Mouse (Mus musculus) ES-Bruce4 (cell line): ENCODE measurements at regions not wholly inside any gene's neighbourhood (a gene's known extent, or its start where the extent isn't known, plus 50 kb on each side); places are given as distances from the start of the nearest gene placed in this dataset.

Experiments
- CTCF ChIP-seq: IDR thresholded peaks from one replicate; pipeline ENCODE4 v1.8.1; 2011; ENCODE audit warnings: low read depth, low read length
- POLR2A ChIP-seq: IDR thresholded peaks from one replicate; pipeline ENCODE4 v1.8.1; 2011; ENCODE audit warnings: low read length; ENCODE audit not compliant: insufficient read depth

DNA sequence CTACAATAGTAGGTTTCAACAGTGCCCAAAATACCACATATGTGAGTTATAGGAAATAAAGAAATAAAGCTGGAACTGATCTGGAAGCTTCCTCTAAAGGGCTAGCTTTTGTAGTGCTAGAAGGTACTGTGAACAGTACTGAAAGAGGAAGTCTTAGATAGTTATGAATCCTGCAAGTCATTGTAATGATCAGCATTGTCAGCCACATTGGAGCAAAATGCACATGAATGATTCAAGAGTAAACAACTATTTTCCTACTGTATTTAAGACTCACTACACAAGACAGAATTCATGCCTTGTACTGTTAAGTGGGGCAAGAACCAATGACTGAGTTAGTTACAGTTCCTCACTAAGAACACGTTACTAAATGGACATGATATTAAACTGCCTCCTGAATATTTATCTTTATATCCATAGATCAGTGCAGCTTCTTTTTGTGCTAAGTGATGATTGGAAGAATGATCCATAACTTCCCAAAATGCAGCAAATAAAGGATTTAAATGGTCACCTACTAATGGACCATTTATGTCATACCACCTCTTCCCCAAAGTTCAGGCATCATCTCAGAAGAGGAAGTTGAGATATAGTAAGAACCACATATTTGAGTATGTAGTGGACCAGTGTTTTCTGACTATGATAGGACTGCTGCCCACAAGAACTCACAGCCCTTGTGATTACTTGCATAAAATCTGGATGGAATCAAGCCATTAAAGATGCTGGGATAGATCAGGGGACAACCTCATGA is 449.8 kb downstream of the Wdr20rt start:
- TF ChIP-seq CTCF (no peak), POLR2A (no peak)
